Mouse (Mus musculus) left cerebral cortex, adult 2 months (tissue): Measurements from ENCODE around the gene Mfap2. TPM values are rescaled to one million over a fixed set of nuclear protein-coding genes. Genes with fewer than 3 reads are reported as not detected.
A peak's percentile ranks its signal among the peaks of the same experiment; 100 is the strongest.

Source experiments
- DNase-seq, 2 experiments: peaks; one replicate each; pipeline ENCODE4 v3.0.0; 2021 to 2022; ENCODE audit warnings: low spot score in 2 of 2, mixed read lengths in 1 of 2; ENCODE audit errors: extremely low spot score in 1 of 2
- H3K27ac ChIP-seq: fragments of 200-600 bp; 2 replicates; pipeline ENCODE4 v1.8.1; 2022
- H3K4me3 ChIP-seq: fragments of 200-600 bp; 2 replicates; pipeline ENCODE4 v1.8.1; 2022
- CTCF ChIP-seq: fragments of 200-600 bp; IDR thresholded peaks from 2 replicates; pipeline ENCODE4 v1.8.1; 2022; ENCODE audit warnings: antibody characterized with exemption, mild to moderate bottlenecking, moderate library complexity
- intact Hi-C: fragments of 180-260 bp; cut with DNase I; formaldehyde crosslinking; loops from one replicate; pipeline ENCODE4 v1.15.1; 2025
- long read RNA-seq, 2 experiments: library from polyadenylated mRNA; stranded (forward); transcript quantifications; one replicate each; pipeline ENCODE4 v2.0.0; 2021; ENCODE audit warnings: borderline mapping rate in 2 of 2
- total RNA-seq, 2 experiments: library from RNA; stranded (reverse); gene quantifications; 2 replicates each; pipeline ENCODE4 v1.2.3; 2021

Mfap2 gene
- total RNA-seq = 1 to 10 TPM; 4.8 to 4.9 TPM
- long read RNA-seq, experiment 1, partial matches to known transcripts = 1 of 5 reads
- long read RNA-seq, experiment 1, other reads (novel, unspliced or antisense) = 3 of 5 reads
- long read RNA-seq, experiment 2, partial matches to known transcripts = 0 of 6 reads
- long read RNA-seq, experiment 2, other reads (novel, unspliced or antisense) = 1 of 6 reads

- TF ChIP-seq CTCF = no peak
- Histone ChIP-seq H3K4me3 (peak within 1 kb of the TSS; percentile 53), H3K27ac (peak within 1 kb of the TSS; percentile 64)
- intact Hi-C loops = no loop called here
- no peak for DNase-seq
Measured at GRCm38 (mm10) chr4:141010118-141010517, at the start of gene Mfap2. Gene Mfap2, plus strand, starts transcription at chr4:141010418.

GRCm38 (mm10) chr4:140960781-140961466 is 49.3 kb upstream of the Mfap2 start, which contains the start of gene Sdhb:
Gene Sdhb, plus strand, starts transcription at chr4:140961203.
- DNase-seq = peak; percentile 94 to 96
- H3K4me3 ChIP-seq = peak within 1 kb of the TSS; percentile 90
- H3K27ac ChIP-seq = peak within 1 kb of the TSS; percentile 99
- intact Hi-C loops = loop anchor here (5.0 kb wide), 1 partner anchor 249 kb away; no protein-coding TSS in a partner anchor
- no peak for TF ChIP-seq CTCF

GRCm38 (mm10) chr4:140961467-140962206 is 48.6 kb upstream of the Mfap2 start:
- no peak for DNase-seq
- H3K4me3 ChIP-seq = peak overlapping the region; percentile 90
- H3K27ac ChIP-seq = peak overlapping the region; percentile 99
- TF ChIP-seq CTCF = no peak
- intact Hi-C loops = loop anchor here (5.0 kb wide), 1 partner anchor 249 kb away; no protein-coding TSS in a partner anchor

- H3K27ac ChIP-seq = peak overlapping the region; percentile 99; the same call in 1 of the 2 replicates
- DNase-seq = no peak
- H3K4me3 ChIP-seq = peak overlapping the region; percentile 90
- intact Hi-C loops = loop anchor here (5.0 kb wide), 1 partner anchor 250 kb away; no protein-coding TSS in a partner anchor
- TF ChIP-seq CTCF = no peak
Measured at GRCm38 (mm10) chr4:140962207-140962909, 47.9 kb upstream of the Mfap2 start.

GRCm38 (mm10) chr4:140962950-140963349 is 47.3 kb upstream of the Mfap2 start:
- DNase-seq = no peak
- peak overlapping the region; percentile 90 for H3K4me3 ChIP-seq
- no peak for TF ChIP-seq CTCF
- H3K27ac ChIP-seq = peak overlapping the region; percentile 67
- intact Hi-C loops = loop anchor here (5.0 kb wide), 1 partner anchor 251 kb away; no protein-coding TSS in a partner anchor

GRCm38 (mm10) chr4:140963941-140964597 is 46.1 kb upstream of the Mfap2 start:
- Histone ChIP-seq H3K4me3 (no peak overlapping the region), H3K27ac (peak overlapping the region; percentile 28; the same call in 1 of the 2 replicates)
- intact Hi-C loops = loop anchor here (1.0 to 5.0 kb wide), 2 partner anchors 67 to 252 kb away; no protein-coding TSS in a partner anchor
- no peak for DNase-seq
- no peak for TF ChIP-seq CTCF

- intact Hi-C loops = loop anchor here (1.0 to 5.0 kb wide), 2 partner anchors 67 to 252 kb away; no protein-coding TSS in a partner anchor
- DNase-seq = peak; percentile 73 to 74
- TF ChIP-seq CTCF = peak; percentile 88
- Histone ChIP-seq H3K4me3 (0 out of 2 replicates have a peak overlapping the region, but pooled peaks have one; percentile 13), H3K27ac (peak overlapping the region; percentile 29; the same call in 1 of the 2 replicates)
Measured at GRCm38 (mm10) chr4:140964620-140965019, 45.6 kb upstream of the Mfap2 start.

- Histone ChIP-seq H3K27ac (no peak overlapping the region), H3K4me3 (no peak overlapping the region)
- TF ChIP-seq CTCF = no peak
- intact Hi-C loops = no loop called here
- DNase-seq = no peak
Measured at GRCm38 (mm10) chr4:140967386-140968159, 42.6 kb upstream of the Mfap2 start.

- Histone ChIP-seq H3K27ac (no peak overlapping the region), H3K4me3 (no peak overlapping the region)
- DNase-seq = no peak
- no peak for TF ChIP-seq CTCF
- intact Hi-C loops = no loop called here
Measured at GRCm38 (mm10) chr4:140971691-140972090, 38.5 kb upstream of the Mfap2 start.

GRCm38 (mm10) chr4:140974408-140974807 is 35.8 kb upstream of the Mfap2 start:
- intact Hi-C loops = no loop called here
- TF ChIP-seq CTCF = no peak
- Histone ChIP-seq H3K4me3 (no peak overlapping the region), H3K27ac (no peak overlapping the region)
- DNase-seq = no peak
